Mouse (Mus musculus) heart, adult 2 months (tissue): ENCODE results near the gene Ubl4b.

Experiments
- CTCF ChIP-seq: fragments of 200-600 bp; IDR thresholded peaks from 2 replicates; pipeline ENCODE4 v1.8.1; 2022; ENCODE audit warnings: antibody characterized with exemption, mild to moderate bottlenecking, moderate library complexity
- EP300 ChIP-seq: fragments of 200-500 bp; IDR thresholded peaks from 2 replicates; pipeline ENCODE4 v1.6.1; 2011; ENCODE audit warnings: low read depth, low read length, control low read depth; ENCODE audit not compliant: insufficient read depth
- POLR2A ChIP-seq: fragments of 200-500 bp; IDR thresholded peaks from 2 replicates; pipeline ENCODE4 v1.6.1; 2011; ENCODE audit warnings: mild to moderate bottlenecking, low read depth, low read length, control low read depth; ENCODE audit not compliant: insufficient read depth

GRCm38 (mm10) chr3:107524547-107524946 lies 30.3 kb downstream of the Ubl4b start:
- TF ChIP-seq POLR2A (no peak), CTCF (no peak), EP300 (no peak)
